Mouse (Mus musculus) embryonic facial prominence, embryonic 15.5 days (tissue): ENCODE results near the gene Noct. TPM values are rescaled to one million over a fixed set of nuclear protein-coding genes. Genes with fewer than 3 reads are reported as not detected.

Experiments used
- ATAC-seq: fragments of 200-750 bp; cut with Nextera tagmentation; 2 replicates; pipeline ENCODE4 v1.8.0; 2017; ENCODE audit warnings: low read depth, moderate TSS enrichment; ENCODE audit not compliant: insufficient number of reproducible peaks, low FRiP score, low TSS enrichment
- H3K27ac ChIP-seq: fragments of 300-500 bp; sonication (generic); replicated peaks from 2 replicates; pipeline ENCODE4 v1.5.1; 2015; ENCODE audit warnings: mild to moderate bottlenecking, inconsistent platforms
- H3K27me3 ChIP-seq: fragments of 300-500 bp; sonication (generic); 2 replicates; pipeline ENCODE4 v1.6.1; 2015; ENCODE audit warnings: inconsistent platforms
- H3K36me3 ChIP-seq: fragments of 300-500 bp; sonication (generic); 2 replicates; pipeline ENCODE4 v1.6.1; 2015; ENCODE audit warnings: mild to moderate bottlenecking, inconsistent platforms
- H3K4me1 ChIP-seq: fragments of 300-500 bp; sonication (generic); 2 replicates; pipeline ENCODE4 v1.6.1; 2015; ENCODE audit warnings: inconsistent platforms
- H3K4me2 ChIP-seq: fragments of 300-500 bp; sonication (generic); replicated peaks from 2 replicates; pipeline ENCODE4 v1.6.1; 2015; ENCODE audit warnings: mild to moderate bottlenecking, inconsistent platforms
- H3K4me3 ChIP-seq: fragments of 300-500 bp; sonication (generic); replicated peaks from 2 replicates; pipeline ENCODE4 v1.5.1; 2015; ENCODE audit warnings: mild to moderate bottlenecking, inconsistent platforms
- H3K9ac ChIP-seq: fragments of 300-500 bp; sonication (generic); 2 replicates; pipeline ENCODE4 v1.6.1; 2015; ENCODE audit warnings: inconsistent platforms
- H3K9me3 ChIP-seq: fragments of 300-500 bp; sonication (generic); replicated peaks from 2 replicates; pipeline ENCODE4 v1.6.1; 2016; ENCODE audit warnings: inconsistent platforms
- WGBS: fragments of 180-500 bp; shearing (Covaris S2); methylation state at CpG from one replicate; pipeline ENCODE4 v1.1.7; 2015; 5-methylcytosine and 5-hydroxymethylcytosine counted together
- polyA plus RNA-seq: library from polyadenylated mRNA; unstranded; fragments of >200 nt; fragmentation: Nextera tagmentation; extraction: Ambion mirVana; gene quantifications from 2 replicates; pipeline ENCODE4 v1.2.1, GENCODE M21; 2015

Noct gene
- polyA plus RNA-seq, 1 experiment from 2014 or later, result 11.3 TPM

GRCm38 (mm10) chr3:51222834-51223460 lies 1.3 kb upstream of the Noct start:
- Histone ChIP-seq H3K4me2 (no peak overlapping the region), H3K4me3 (no peak overlapping the region), H3K9me3 (no peaks in the 10 kb centered on the region), H3K27me3 (no peaks in the 10 kb centered on the region), H3K9ac (no peak overlapping the region), H3K27ac (no peak overlapping the region), H3K4me1 (peaks cover 21% of the 10 kb centered on the region), H3K36me3 (no peaks in the 10 kb centered on the region)
- WGBS, result 46% methylated on average over 10 of the region's 10 CpGs
- no peak for ATAC-seq

GRCm38 (mm10) chr3:51223556-51223955 lies 691 bp upstream of the Noct start:
- H3K27ac ChIP-seq, result no peak overlapping the region
- no peak for ATAC-seq
- peak overlapping the region; percentile 82 for H3K4me2 ChIP-seq
- peak overlapping the region; percentile 78; the same call in 1 of the 2 replicates for H3K4me3 ChIP-seq
- H3K9ac ChIP-seq, result no peak overlapping the region
- peaks cover 21% of the 10 kb centered on the region for H3K4me1 ChIP-seq
- H3K27me3 ChIP-seq, result no peaks in the 10 kb centered on the region
- no peaks in the 10 kb centered on the region for H3K36me3 ChIP-seq
- WGBS, result 13% methylated on average over 5 of the region's 5 CpGs
- no peaks in the 10 kb centered on the region for H3K9me3 ChIP-seq

GRCm38 (mm10) chr3:51225226-51225750 lies 1.0 kb downstream of the Noct start:
- H3K9ac ChIP-seq, result peak overlapping the region; percentile 71
- H3K27me3 ChIP-seq, result no peaks in the 10 kb centered on the region
- WGBS, result 1% methylated on average over 39 of the region's 39 CpGs
- no peaks in the 10 kb centered on the region for H3K36me3 ChIP-seq
- peak; percentile 22; the same call in 1 of the 2 replicates for ATAC-seq
- H3K27ac ChIP-seq, result peak overlapping the region; percentile 94
- peak overlapping the region; percentile 78 for H3K4me3 ChIP-seq
- peak overlapping the region; percentile 82 for H3K4me2 ChIP-seq
- H3K4me1 ChIP-seq, result peaks cover 25% of the 10 kb centered on the region
- H3K9me3 ChIP-seq, result no peaks in the 10 kb centered on the region

- peak overlapping the region; percentile 78; the same call in 1 of the 2 replicates for H3K4me3 ChIP-seq
- peaks cover 27% of the 10 kb centered on the region for H3K4me1 ChIP-seq
- H3K9me3 ChIP-seq, result no peaks in the 10 kb centered on the region
- no peak overlapping the region for H3K9ac ChIP-seq
- no peaks in the 10 kb centered on the region for H3K27me3 ChIP-seq
- no peak for ATAC-seq
- H3K4me2 ChIP-seq, result no peak overlapping the region
- no peak overlapping the region for H3K27ac ChIP-seq
- WGBS, result 92% methylated on average over 10 of the region's 10 CpGs
- no peaks in the 10 kb centered on the region for H3K36me3 ChIP-seq
These were observed 1.7 kb downstream of the Noct start for GRCm38 (mm10) chr3:51225979-51226378.

- peaks cover 30% of the 10 kb centered on the region for H3K4me1 ChIP-seq
- no peaks in the 10 kb centered on the region for H3K36me3 ChIP-seq
- H3K4me2 ChIP-seq, result no peak overlapping the region
- no peaks in the 10 kb centered on the region for H3K9me3 ChIP-seq
- no peak for ATAC-seq
- H3K4me3 ChIP-seq, result no peak overlapping the region
- 71% methylated on average over 3 of the region's 3 CpGs for WGBS
- no peak overlapping the region for H3K27ac ChIP-seq
- no peak overlapping the region for H3K9ac ChIP-seq
- H3K27me3 ChIP-seq, result no peaks in the 10 kb centered on the region
These were observed 2.4 kb downstream of the Noct start for GRCm38 (mm10) chr3:51226601-51227000.

GRCm38 (mm10) chr3:51228038-51228820 lies 4.0 kb downstream of the Noct start:
- Histone ChIP-seq H3K9me3 (no peaks in the 10 kb centered on the region), H3K27ac (no peak overlapping the region), H3K4me1 (peaks cover 28% of the 10 kb centered on the region), H3K4me3 (no peak overlapping the region), H3K36me3 (no peaks in the 10 kb centered on the region), H3K4me2 (no peak overlapping the region), H3K27me3 (no peaks in the 10 kb centered on the region), H3K9ac (no peak overlapping the region)
- ATAC-seq, result no peak
- 79% methylated on average over 10 of the region's 10 CpGs for WGBS

GRCm38 (mm10) chr3:51228821-51229205 lies 4.6 kb downstream of the Noct start:
- Histone ChIP-seq H3K36me3 (no peaks in the 10 kb centered on the region), H3K27ac (no peak overlapping the region), H3K4me2 (no peak overlapping the region), H3K9me3 (no peaks in the 10 kb centered on the region), H3K27me3 (no peaks in the 10 kb centered on the region), H3K4me1 (peaks cover 27% of the 10 kb centered on the region), H3K4me3 (no peak overlapping the region), H3K9ac (no peak overlapping the region)
- ATAC-seq, result no peak
- WGBS, result 70% methylated on average over 9 of the region's 9 CpGs

- Histone ChIP-seq H3K9ac (no peak overlapping the region), H3K4me3 (no peak overlapping the region), H3K36me3 (no peaks in the 10 kb centered on the region), H3K4me2 (no peak overlapping the region), H3K9me3 (no peaks in the 10 kb centered on the region), H3K4me1 (peaks cover 26% of the 10 kb centered on the region), H3K27me3 (no peaks in the 10 kb centered on the region), H3K27ac (no peak overlapping the region)
- WGBS, result 81% methylated on average over 3 of the region's 3 CpGs
- ATAC-seq, result no peak
These were observed 5.0 kb downstream of the Noct start for GRCm38 (mm10) chr3:51229226-51229625.

GRCm38 (mm10) chr3:51230146-51230835 lies 6.0 kb downstream of the Noct start:
- Histone ChIP-seq H3K9me3 (no peaks in the 10 kb centered on the region), H3K4me2 (no peak overlapping the region), H3K27me3 (no peaks in the 10 kb centered on the region), H3K4me3 (no peak overlapping the region), H3K4me1 (peaks cover 32% of the 10 kb centered on the region), H3K9ac (no peak overlapping the region), H3K36me3 (no peaks in the 10 kb centered on the region), H3K27ac (no peak overlapping the region)
- WGBS, result 88% methylated on average over 6 of the region's 6 CpGs
- ATAC-seq, result no peak

GRCm38 (mm10) chr3:51230886-51231285 lies 6.6 kb downstream of the Noct start:
- H3K4me1 ChIP-seq, result peaks cover 31% of the 10 kb centered on the region
- H3K27ac ChIP-seq, result peak overlapping the region; percentile 1; the same call in 1 of the 2 replicates
- no peaks in the 10 kb centered on the region for H3K27me3 ChIP-seq
- WGBS, result 74% methylated on average over 5 of the region's 5 CpGs
- no peak for ATAC-seq
- no peaks in the 10 kb centered on the region for H3K36me3 ChIP-seq
- no peak overlapping the region for H3K4me2 ChIP-seq
- H3K9me3 ChIP-seq, result no peaks in the 10 kb centered on the region
- H3K9ac ChIP-seq, result no peak overlapping the region
- no peak overlapping the region for H3K4me3 ChIP-seq

- WGBS, result 50% methylated on average over 3 of the region's 3 CpGs
These were observed 7.3 kb downstream of the Noct start for GRCm38 (mm10) chr3:51231499-51231898.

More at GRCm38 (mm10) chr3:51231499-51231898, 7.3 kb downstream of the Noct start:
- H3K9me3 ChIP-seq, result no peaks in the 10 kb centered on the region
- H3K27me3 ChIP-seq, result no peaks in the 10 kb centered on the region
- no peak overlapping the region for H3K4me3 ChIP-seq
- ATAC-seq, result no peak
- H3K27ac ChIP-seq, result peak overlapping the region; percentile 1; the same call in 1 of the 2 replicates
- no peak overlapping the region for H3K9ac ChIP-seq
- H3K4me1 ChIP-seq, result peaks cover 25% of the 10 kb centered on the region
- no peaks in the 10 kb centered on the region for H3K36me3 ChIP-seq
- no peak overlapping the region for H3K4me2 ChIP-seq
